Mouse (Mus musculus) liver, postnatal 0 days (tissue): ENCODE results near the gene Lcn12.

Experiments
- CTCF ChIP-seq: sonication (generic); IDR thresholded peaks from 2 replicates; pipeline ENCODE4 v1.5.1; 2016; ENCODE audit warnings: antibody characterized with exemption, low read depth
- EP300 ChIP-seq: IDR thresholded peaks from 2 replicates; pipeline ENCODE4 v1.6.1; 2016; ENCODE audit warnings: antibody characterized with exemption, low read depth, mild to moderate bottlenecking

GRCm38 (mm10) chr2:25479551-25480311, 14.0 kb downstream of the Lcn12 start:
- no peak for TF ChIP-seq CTCF
- no peak for TF ChIP-seq EP300
